Mouse (Mus musculus) thymus, postnatal 36 days (tissue): ENCODE results near the gene Ccr8.

Source experiments
- DNase-seq, 2 experiments: peaks; one replicate each; pipeline ENCODE4 v3.0.0; 2022; ENCODE audit warnings: mixed read lengths in 2 of 2

Gene Ccr8

DNA sequence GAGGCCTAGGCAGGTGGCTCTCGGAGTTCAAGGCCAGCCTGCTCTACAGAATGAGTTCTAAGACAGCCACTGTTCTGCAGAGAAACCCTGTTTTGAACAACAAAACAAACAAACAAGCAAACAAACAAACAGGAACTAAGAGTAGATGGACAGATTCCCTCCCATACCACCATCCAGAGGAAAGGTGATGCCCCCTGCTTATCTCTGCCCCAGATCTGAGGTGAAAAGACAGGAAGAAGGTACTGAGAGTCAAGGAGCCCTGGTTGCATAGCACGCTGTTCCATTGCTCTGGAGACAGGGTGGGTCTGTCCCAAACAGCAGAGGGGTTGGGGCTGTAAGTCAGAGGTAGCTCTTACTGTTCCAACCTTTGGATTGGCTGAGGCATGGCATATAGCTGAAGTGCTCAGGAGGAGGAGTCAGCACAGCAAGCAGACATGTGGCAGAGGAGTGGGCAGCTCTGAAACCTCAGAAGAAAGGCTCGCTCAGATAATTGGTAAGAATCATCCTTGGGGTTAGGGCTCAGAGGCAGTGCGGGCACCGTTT is at the start of gene Ccr8:
Gene Ccr8 (plus strand): TSS at position 419 of the 543 bp plus-strand sequence.
- DNase-seq: no peak

DNA sequence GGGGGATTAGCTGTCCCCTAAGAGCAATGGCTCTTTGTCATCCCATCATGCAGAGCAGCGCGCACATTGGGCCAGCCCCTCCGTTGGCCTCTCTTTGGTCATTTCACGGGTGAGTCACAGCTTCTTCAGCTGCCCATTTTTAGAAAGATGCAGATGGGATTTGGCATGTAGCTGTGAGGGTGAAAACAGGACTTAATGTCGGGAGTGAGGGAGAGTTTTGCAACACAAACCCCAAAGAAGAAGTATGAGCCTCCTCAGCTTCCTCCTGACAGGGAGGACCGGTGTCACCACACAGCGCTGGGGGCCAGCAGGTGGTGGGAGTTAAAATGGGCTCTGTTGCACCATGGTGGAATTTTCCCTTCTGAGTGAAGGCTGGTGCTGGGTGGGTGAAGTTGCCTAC is 48.8 kb upstream of the Ccr8 start:
- no peak for DNase-seq

DNA sequence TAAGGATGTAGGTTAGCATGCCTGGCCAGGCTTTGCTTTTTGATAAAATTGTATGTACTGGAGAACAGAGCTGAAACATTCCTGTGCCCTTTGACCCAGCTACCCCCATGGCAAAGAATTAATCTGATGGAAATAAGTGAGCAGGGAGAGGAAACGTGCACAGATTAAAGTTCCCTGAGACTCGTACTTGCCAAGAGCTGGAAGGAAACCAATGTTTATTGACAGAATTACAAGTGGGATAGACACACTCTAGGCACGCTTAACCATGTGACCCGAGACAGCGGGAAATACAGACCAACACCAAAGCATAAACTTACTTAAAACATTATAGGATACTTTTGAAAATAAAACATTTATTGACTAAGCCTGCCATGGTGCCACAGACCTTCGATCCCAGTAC is 43.4 kb upstream of the Ccr8 start:
- no peak for DNase-seq

DNA sequence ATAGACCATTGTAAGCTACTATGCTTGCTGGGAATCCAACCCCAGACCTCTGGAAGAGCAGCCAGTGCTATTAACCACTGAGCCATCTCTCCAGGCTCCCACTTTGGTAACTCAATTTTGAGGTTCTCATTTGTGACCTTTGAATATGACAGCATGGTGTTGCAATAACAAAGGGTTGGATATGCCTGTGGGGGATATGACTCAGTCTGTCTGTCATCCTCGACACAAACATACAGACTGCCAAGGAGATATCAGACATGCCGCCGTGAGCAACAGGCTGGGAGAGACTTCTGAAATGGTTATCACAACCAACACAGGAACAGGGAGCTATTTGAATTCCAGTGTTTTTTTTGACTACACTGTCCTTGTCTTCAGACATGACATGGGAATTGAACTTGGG is 42.5 kb upstream of the Ccr8 start:
- no peak for DNase-seq

DNA sequence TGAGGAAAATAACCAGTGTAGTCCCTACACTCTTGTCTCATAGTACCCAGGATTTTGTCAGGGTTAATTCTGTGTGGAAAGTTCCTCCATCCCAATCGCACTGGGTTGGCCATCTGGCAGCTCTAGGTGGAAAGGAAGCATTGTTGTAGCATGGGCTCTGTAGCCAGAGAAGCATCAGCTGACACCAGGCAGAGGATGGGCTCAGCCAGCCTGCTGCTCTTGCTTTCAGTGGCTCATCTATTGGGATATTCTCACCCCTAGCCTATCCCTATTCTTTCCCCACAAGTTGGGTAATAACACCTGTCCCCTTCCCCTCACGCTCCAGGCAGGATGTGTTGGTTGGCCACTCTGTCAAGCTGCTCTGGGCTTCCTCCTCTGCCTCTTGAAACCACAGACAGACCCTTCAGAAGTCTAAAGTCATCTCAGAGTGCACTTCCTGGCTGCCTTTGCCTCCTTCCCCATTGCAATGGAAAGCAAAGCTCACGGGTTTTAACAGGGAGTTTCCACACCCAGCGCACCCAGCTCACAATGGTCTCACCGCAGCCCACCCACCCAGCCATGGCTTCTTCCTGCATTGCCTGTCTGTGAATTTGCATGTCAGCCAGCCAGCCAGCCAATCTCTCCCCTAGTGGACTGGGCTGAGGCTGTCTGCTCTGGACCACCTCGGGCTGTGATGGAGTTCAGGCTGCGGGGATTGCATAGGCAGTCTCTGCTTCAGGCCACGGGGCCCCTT is 37.2 kb upstream of the Ccr8 start:
- DNase-seq: peak; percentile 38 to 58

DNA sequence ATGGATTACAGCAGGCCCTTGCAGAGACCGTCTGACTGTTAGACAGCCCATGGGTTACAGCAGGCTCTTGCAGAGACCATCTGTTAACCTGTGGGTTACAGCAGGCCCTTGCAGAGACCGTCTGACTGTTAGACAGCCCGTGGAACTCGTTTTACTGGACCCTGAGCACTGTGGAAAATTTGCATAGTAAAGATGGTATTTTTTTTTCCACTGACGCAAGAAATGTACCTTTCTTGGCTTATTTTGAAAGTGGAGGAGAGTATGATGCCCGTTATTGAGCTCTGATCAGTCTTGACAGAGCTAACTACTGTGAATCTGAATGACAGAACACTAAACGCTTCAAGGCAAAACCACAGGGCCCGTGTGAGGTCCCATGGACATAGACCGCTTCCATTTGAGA is 35.7 kb upstream of the Ccr8 start:
- no peak for DNase-seq

DNA sequence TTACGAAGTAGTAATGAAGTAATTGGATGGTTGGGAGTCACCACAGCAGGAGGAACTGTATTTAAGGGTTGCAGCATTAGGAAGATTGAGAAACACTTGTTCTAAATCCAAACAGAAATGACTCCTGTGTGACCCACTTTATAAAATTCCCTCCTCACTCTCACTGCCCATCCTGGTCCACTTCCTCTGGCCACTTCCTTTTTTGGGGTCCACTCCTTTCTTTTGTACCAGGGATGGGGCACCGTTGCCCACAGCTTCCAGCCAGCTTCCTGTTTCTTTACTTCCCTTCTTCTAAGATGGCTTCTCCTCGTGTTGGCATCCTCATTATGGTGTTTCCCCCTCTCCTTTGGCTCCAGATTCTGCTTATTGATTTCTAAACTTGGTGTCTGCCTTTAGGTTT is 33.2 kb upstream of the Ccr8 start:
- DNase-seq: no peak

DNA sequence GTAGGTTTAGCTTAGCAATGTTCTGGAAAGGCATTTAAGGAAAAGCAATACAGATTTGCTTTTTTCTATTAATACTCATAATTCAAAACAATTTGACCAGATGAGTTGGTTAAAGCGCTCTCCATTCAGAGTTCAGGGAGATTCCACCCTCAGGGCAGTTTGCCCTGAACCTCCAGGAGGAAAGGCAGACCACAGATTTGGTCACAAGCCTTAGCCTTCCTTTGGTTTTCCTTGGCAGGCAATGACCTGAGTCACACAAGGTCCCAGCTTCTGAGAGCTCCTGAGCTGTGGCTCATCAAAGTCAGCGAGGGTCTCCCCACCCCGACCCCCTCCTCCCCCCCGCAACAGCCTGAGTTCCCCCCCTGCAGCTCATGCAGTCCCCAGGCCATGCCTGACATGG is 27.6 kb upstream of the Ccr8 start:
- DNase-seq: no peak

DNA sequence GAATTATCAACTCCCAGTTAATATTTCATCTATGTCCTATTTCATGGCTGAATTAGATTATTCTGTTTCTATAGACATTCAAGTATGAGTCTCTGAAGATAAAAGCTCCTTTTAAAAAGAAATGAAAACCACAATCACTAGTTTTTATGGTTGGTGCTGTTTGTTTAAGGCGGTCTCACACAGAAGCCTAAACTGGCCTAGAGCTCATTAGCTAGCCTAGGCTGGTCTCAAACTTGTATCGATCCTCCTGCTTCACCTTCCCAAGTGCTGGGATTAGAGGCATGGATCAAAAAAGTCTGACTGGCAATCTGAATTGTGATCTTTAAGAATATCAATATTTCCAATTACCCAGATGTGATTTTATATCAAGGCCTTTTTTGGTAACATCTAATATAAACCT is 24.3 kb upstream of the Ccr8 start:
- DNase-seq: no peak

DNA sequence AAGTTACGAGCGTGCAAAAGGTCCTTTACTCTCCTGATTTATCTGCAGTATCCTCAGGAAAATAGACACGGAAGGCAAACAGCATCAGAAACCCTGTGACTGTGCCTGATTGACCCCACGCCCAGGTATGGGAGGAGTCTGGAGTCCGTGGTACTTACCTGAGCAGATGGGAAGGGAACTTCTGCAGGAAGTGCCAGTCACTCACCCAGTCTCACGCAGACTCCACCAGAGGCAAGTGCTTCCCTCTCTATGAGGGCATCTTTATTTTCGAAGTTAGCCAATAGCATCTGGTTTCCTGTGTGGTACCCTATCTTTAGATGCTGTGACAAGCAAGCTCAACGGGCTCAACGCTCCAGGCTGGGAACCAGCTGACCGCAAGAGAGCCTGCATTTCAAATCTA is 23.9 kb upstream of the Ccr8 start:
- DNase-seq: no peak

DNA sequence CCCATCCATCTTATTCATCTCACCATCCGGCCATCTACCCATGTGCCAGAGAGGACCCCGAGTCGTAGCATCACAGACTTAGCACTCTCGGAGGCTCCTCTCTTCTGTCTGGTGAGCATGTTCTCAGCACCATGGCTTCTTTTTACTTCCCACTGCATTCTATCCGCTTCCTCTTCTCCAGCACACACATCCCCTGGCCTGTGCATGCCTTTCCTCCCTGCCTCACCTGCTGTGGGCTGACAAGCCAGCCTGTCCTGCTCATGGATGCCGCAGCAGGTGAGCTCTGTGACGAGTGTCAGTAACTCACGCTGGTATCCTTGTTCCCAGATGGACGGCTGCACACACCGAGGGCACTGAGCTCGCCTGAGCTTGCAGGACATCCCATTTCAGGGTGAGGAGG is 22.1 kb upstream of the Ccr8 start, which contains the start of gene Cx3cr1:
Gene Cx3cr1 (minus strand): TSS at position 101 of the 400 bp plus-strand sequence.
- DNase-seq: no peak

DNA sequence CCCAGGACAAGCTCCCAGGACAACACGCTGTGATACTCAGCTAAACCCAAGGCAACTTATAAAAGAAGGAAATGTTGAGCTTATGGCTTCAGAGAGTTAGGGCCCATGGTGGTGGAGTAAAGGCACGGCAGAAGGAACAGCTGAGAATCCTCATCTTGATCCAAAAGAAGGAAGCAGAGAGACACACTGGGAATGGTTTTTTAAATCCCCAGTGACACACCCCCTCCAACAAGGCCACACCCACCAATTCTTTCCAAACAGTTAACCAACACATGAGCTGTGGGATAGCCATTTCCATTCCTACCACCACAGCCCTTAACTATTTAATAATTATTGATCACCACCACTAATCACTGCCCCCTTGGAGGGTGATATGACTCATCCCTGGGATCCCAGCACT is 20.7 kb upstream of the Ccr8 start:
- no peak for DNase-seq

DNA sequence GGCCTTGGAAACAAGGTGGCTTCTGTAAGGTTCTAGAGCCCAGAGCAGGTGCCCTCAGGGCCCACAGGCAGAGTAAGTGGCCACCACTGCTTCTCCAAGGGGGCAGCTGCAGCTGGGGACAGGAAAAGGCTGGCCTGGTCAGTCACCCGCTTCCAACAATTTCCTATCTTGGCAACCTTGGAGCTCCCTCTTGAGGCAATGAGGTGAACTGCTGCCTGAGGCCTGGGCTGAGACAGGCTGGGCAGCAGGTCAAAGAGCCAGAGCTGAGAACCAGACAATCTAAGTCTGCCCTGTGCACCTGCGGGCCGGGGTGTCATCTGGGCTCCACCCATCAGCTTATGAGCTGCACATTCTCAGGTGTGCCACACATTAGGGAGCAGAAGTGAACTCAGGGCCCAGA is 18.7 kb upstream of the Ccr8 start:
- peak; percentile 61 to 71 for DNase-seq

DNA sequence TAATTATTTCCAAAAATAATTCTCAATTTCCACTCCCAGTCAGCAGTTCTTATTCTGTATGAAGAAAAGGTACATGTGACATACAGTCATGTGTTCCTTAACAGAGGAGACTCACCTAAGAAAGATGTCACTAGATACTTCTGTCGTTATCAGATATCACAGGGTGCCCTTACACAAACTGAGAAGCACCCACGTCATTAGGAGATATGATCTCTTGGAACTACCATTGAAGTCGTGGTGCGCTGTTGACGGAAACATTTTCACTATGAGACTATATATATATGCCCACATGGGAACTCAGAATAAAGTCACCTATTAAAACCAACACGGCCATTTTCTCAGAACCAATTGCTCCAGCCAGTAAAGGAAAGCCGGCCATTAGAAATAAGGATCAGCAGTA is 17.4 kb upstream of the Ccr8 start:
- no peak for DNase-seq

DNA sequence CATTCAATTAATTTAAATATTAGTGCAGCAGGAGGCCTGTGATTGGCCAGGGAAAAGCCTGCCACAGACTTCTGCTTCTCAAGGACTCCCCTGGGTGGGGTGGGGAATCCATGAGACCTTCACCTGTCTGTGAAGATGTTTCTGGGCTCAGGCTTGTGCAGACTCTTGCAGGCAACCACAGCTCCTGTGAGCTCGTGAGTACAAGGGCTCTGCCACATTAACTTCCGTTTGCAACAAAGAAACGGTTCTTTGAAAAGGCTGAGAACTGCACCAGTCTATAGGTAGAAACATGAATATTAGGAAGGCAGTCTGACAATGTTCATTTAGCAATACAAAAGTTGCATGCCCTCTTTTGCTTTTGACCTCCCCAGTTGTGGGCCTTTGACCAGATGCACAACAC is 13.7 kb upstream of the Ccr8 start:
- DNase-seq: no peak

DNA sequence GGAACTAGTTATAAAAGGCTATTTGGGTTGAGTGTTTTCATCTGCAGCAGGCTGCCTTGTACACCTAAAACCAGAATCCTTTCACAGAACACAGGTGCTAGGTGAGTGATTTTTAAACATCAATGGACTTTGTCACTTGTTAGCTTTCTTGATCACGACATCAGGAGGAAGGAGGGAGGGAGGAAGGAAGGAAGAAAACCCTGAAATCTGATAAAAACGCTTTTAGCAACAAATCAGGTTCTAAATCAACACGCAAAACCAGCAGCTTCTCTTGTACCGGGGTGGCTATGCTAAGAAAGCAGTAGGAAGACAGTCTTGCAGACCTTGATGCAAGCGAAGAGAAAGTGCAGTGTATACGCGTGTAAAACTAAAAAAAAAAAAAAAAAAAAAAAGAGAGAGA is 12.0 kb upstream of the Ccr8 start:
- DNase-seq: no peak

DNA sequence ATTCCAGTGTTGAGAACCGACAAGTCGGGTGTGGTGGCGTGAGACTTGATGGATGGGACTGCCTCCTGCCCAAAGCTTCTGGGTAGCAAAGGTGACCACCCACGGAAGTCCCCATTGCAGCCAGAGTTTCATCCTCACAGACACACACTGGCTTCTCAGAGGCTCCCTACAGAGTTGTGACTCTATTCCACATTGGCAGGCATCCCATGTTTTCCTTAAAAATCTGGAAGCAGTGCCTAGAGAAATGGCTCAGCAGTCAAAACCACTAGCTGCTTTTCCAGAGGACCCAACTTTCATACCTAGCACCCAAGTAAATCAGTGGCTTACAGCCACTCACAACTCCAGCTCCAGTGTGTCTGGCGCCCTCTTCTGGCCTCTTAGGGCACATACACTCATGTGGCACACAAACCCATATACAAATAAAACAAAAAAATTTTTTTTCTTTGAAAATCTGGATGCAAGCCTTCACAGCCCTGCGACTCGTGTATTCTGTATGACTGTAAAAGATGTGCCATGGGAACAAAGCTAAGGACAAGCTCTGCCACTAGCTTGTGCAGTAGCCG is 11.3 kb upstream of the Ccr8 start:
- no peak for DNase-seq

DNA sequence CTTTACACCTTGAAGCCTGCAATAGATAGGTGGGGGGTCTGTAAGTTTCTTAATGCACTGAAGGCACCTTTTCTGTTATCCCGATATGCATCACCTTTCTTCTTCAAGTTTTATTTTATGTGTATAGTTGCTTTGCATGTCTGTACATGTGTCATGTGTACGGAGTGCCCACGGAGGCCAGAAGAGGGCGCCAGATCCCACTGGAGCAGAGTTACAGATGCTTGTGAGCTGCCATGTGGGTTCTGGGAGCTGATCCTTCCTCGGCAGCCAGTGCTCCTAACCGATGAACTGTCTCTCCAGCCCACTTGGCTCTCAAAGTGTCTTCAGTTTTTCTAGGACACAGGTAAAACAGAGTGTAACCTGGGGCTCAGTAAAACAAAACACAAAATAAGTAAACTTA is 10.7 kb upstream of the Ccr8 start:
- peak in 1 of 2 experiments; percentile 34 for DNase-seq

DNA sequence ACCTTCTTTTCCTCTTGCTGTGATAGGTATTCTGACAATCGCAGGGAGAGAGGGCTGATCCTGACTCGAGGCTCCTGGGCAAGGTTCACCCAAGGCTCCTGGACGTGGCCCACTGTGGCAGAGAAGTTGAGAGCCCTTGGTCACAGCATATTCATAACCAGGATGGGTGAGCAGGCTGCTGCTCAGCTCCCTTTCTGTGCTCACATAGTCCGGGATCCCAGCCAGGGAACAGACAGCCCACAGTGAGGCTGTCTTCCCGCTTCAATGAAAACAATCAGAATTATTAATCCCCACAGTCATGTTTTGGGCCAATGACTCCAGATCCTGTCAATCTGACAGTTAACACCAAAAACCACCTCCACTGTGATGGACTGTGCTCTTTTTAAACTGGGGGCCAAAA is 9.9 kb upstream of the Ccr8 start:
- DNase-seq: no peak

DNA sequence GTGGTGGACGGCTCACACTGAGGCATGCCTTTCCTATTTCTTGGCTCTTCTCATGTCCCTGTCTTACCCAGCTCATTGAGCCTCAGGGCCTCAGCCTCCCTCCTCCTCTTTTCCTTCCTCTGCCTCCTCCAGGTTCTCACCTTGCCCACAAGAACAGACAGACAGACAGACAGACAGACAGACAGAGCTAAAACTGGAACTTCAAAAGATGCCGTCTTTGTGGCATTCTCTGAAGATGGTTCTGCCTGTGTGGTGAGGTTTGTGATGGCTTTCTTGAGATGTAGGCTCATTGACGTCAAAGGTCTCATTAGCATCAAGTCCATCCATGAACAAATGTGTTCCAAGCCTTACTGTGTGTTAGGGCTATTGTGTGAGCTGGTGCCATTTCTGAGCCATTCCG is 9.2 kb upstream of the Ccr8 start:
- DNase-seq: no peak

DNA sequence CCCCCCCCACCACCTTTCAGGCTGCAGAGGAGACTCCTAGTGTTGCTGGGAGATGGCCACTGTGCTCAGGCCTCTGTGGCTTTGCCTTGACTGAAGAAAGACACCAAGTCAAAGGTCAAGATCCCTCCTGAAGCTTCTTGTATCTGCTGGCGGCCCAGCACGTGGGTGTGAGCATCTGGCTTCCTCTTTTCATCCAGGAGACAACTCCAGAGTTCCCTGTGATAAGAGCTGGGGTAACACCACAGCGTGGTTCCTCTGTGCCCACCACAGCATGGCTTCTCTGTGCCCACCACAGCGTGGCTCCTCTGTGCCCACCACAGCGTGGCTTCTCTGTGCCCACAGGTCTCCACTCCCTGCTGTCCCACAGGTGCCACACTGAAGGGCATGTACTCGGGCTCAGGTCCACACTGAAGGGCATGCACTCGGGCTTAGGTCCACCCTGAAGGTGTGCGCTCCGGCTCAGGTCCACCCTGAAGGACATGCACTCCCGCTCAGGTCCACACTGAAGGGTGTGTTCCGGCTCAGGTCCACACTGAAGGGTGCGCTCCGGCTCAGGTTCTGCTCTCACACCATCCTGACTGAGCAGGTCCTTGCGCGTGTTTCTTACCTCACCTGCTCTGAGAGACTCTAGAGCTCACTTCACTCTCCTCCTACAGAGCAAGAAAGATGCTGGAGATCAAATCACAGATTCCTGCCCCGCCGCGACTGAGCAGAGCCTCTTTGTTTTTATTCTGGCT is 8.6 kb upstream of the Ccr8 start:
- no peak for DNase-seq

DNA sequence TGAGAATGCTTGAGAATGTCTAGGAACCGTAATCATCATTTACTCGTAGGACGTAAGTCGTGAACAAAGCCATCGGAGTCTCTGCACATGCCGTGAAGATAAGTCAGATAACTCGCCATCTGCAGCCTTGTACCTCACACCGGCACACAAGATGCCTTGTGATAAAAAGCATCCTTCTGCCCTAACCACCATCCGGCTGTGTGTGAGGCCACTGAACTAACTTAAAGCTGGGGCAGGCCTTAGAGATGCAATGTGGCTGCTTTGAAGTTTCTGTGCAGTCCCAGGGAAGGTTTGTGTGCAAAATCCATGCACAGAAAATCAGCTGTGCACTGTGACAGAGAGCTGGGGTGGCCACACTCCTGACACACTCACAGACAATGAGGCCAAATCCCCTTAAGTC is 7.5 kb upstream of the Ccr8 start:
- DNase-seq: peak in 1 of 2 experiments; percentile 51

DNA sequence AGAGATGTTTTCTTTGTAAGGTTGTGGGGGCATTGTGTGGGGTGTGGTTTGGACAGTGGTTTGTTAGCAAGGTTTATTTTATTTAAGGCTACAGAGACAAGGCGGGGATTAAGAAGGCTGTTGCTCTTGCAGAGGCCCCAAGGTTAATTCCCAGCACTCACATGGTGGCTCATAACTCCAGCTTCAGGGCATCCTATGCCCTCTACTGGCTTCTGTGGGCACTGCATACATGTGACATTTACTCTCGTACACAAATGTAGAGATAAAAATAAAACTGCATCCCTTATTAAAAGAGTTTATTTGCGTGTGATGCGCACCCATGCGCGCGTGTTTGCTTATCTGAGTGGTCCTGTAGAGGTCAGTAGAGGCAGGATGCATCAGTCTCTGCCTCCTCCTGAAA is 2.8 kb upstream of the Ccr8 start:
- no peak for DNase-seq

DNA sequence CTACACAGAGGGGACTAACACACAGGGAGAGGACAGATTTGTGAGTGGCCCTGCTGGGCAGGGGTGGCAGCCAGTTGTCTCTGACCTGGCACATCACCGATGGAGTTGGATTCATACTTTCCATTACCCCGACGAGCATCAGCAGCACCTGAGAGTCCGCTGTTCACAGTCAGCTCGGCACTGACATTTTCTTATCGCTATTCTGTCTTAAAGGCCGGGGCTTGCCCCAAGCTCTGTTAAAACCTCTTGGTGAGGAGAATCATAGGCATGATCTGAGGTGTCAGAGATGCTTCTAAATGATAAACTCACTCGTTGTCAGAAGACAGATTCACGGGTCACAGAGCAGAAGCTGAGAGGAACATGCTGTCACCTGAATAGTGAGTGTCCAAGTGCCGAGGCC is 828 bp upstream of the Ccr8 start:
- DNase-seq: no peak
